Mouse (Mus musculus): Measurements from ENCODE around the gene Ctbs.
A peak's percentile ranks its signal among the peaks of the same experiment; 100 is the strongest.

GRCm38 (mm10) chr3:146447598-146447997 is 2.0 kb upstream of the Ctbs start:
- TF ChIP-seq CTCF (IDR thresholded peaks at IDR 0.05) (no peak), EP300 (IDR thresholded peaks at IDR 0.05) (peak; percentile 97)
